Mouse (Mus musculus) ES-E14 (cell line): ENCODE results near the gene Rbms1.

Experiments
- HCFC1 ChIP-seq: IDR thresholded peaks from 2 replicates; pipeline ENCODE4 v1.6.1; 2012; ENCODE audit warnings: low read length, inconsistent platforms, borderline replicate concordance; ENCODE audit not compliant: insufficient read depth
- MAFK ChIP-seq: IDR thresholded peaks from 2 replicates; pipeline ENCODE4 v1.6.1; 2014; ENCODE audit warnings: mild to moderate bottlenecking, low read depth, low read length, inconsistent platforms; ENCODE audit not compliant: insufficient read depth
- ZC3H11A ChIP-seq: IDR thresholded peaks from 2 replicates; pipeline ENCODE4 v1.6.1; 2012; ENCODE audit warnings: low read depth, mild to moderate bottlenecking, inconsistent platforms, low read length, borderline replicate concordance
- ZNF384 ChIP-seq: IDR thresholded peaks from 2 replicates; pipeline ENCODE4 v1.6.1; 2012; ENCODE audit warnings: low read depth, low read length, inconsistent platforms

- TF ChIP-seq MAFK (no peak), ZNF384 (no peak), HCFC1 (no peak), ZC3H11A (no peak)
Measured at GRCm38 (mm10) chr2:60962671-60963421, at the start of gene Rbms1.
